ENCODE assay signal across 20 mouse cellular contexts in the genomic region with DNA sequence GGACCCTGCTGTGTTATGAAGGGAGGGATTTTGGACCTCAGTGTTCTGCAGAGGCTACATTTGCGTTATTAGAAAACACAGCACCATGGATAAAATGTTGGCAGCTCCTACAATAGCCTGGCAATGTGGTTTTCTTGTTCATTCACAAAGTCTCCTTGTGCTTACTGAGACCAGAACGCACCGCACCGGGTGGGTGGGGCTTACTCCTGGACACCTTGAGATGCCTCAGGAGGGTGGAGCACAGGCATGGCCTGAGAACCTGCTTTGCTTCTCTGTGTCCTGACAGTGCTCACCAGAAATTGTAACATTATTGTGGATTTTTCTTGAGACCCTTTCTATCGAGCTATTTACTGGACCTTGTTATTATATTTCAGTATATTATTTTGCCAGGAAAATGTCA. TPM values are rescaled to one million over a fixed set of nuclear protein-coding genes. Genes with fewer than 3 reads are reported as not detected.
DNase-seq lines count a peak whose midpoint lies in the region; ATAC-seq and TF ChIP-seq lines count a peak whose summit lies in the region.
"Had no signal": no experiment of that assay in that cellular context is flagged by ENCODE, and none has a peak within 500 bp of the region (broad histone marks: within the 10 kb centered on the region; RNA-seq: fewer than 3 reads in every experiment).

No protein-coding gene starts in this region.

- peaks cover 11% of the 10 kb centered on the region; the same call in 1 of the 2 replicates for H3K4me1 ChIP-seq in forebrain, postnatal 0 days (ENCODE audit: insufficient read depth)
- peaks cover 28% of the 10 kb centered on the region for H3K4me1 ChIP-seq in forebrain, embryonic 15.5 days
- peaks cover 31% of the 10 kb centered on the region for H3K4me1 ChIP-seq in neural tube, embryonic 15.5 days
- H3K4me1 ChIP-seq: heart, embryonic 15.5 days had no signal

- no peaks in the 10 kb centered on the region for H3K36me3 ChIP-seq in forebrain, postnatal 0 days (ENCODE audit: insufficient read depth)
- no peaks in the 10 kb centered on the region for H3K36me3 ChIP-seq in forebrain, embryonic 15.5 days
- H3K36me3 ChIP-seq in neural tube, embryonic 15.5 days, result no peaks in the 10 kb centered on the region
- H3K36me3 ChIP-seq: embryonic facial prominence, embryonic 13.5 days; heart, embryonic 15.5 days; hindbrain, embryonic 15.5 days had no signal

- 64% methylated on average over 5 of the region's 5 CpGs for WGBS in forebrain, postnatal 0 days
- WGBS in forebrain, embryonic 15.5 days, result 72% methylated on average over 5 of the region's 5 CpGs
- WGBS in neural tube, embryonic 15.5 days, result 79% methylated on average over 5 of the region's 5 CpGs

- H3K4me3 ChIP-seq in forebrain, postnatal 0 days (ENCODE audit: low read depth, low read length), result no peak overlapping the region
- H3K4me3 ChIP-seq in forebrain, embryonic 15.5 days, result no peak overlapping the region
- no peak overlapping the region for H3K4me3 ChIP-seq in left cerebral cortex, adult 2 months
- no peak overlapping the region for H3K4me3 ChIP-seq in neural tube, embryonic 15.5 days (replicated peaks)
- H3K4me3 ChIP-seq: embryonic facial prominence, embryonic 13.5 days; heart, adult 2 months; heart, embryonic 15.5 days; hindbrain, embryonic 15.5 days had no signal

- no peak for TF ChIP-seq CTCF in forebrain, postnatal 0 days (IDR thresholded peaks at IDR 0.05; ENCODE audit: low read depth)
- TF ChIP-seq CTCF in left cerebral cortex, adult 2 months (IDR thresholded peaks at IDR 0.05), result no peak

- no peak overlapping the region for H3K9ac ChIP-seq in forebrain, postnatal 0 days
- no peak overlapping the region for H3K9ac ChIP-seq in forebrain, embryonic 15.5 days (replicated peaks)
- H3K9ac ChIP-seq in neural tube, embryonic 15.5 days (replicated peaks), result no peak overlapping the region
- H3K9ac ChIP-seq: embryonic facial prominence, embryonic 13.5 days; heart, embryonic 15.5 days; hindbrain, embryonic 15.5 days had no signal

- H3K27me3 ChIP-seq in forebrain, postnatal 0 days (ENCODE audit: insufficient read depth, low read length), result no peaks in the 10 kb centered on the region
- H3K27me3 ChIP-seq in forebrain, embryonic 15.5 days, result no peaks in the 10 kb centered on the region
- H3K27me3 ChIP-seq in neural tube, embryonic 15.5 days (replicated peaks), result no peaks in the 10 kb centered on the region
- H3K27me3 ChIP-seq: embryonic facial prominence, embryonic 13.5 days; heart, embryonic 15.5 days; hindbrain, embryonic 15.5 days had no signal

- no peak for DNase-seq in forebrain, postnatal 0 days
- DNase-seq in left cerebral cortex, adult 2 months (ENCODE audit: extremely low spot score in 1 of 2, low spot score in 2 of 2), result no peak
- no peak for DNase-seq in left cerebral cortex, postnatal 25 days (ENCODE audit: low spot score in 2 of 2)
- no peak for DNase-seq in neural tube, embryonic 10.5 days (ENCODE audit: extremely low spot score, low spot score)
- peak; percentile 60 for DNase-seq in ZHBTc4 (ENCODE audit: low read depth, low spot score)
- DNase-seq in layer of hippocampus, adult 11-12 months (ENCODE audit: low spot score), result no peak
- DNase-seq: adrenal gland, adult 8-10 months; adrenal gland, postnatal 36 days; cerebellum, adult 11 months; cerebellum, adult 9-10 months; gastrocnemius, postnatal 14 days; heart, adult 2 months; heart, postnatal 14 days had no signal

- intact Hi-C loops in left cerebral cortex, adult 2 months (cut with DNase I), result loop anchor here (2.0 kb wide), 1 partner anchor 46 kb away; a partner anchor contains a TSS
- intact Hi-C loops in left cerebral cortex, postnatal 25 days (cut with DNase I), result no loop called here

- no peak for ATAC-seq in forebrain, postnatal 0 days
- no peak for ATAC-seq in forebrain, embryonic 15.5 days (replicated peaks)
- ATAC-seq in neural tube, embryonic 15.5 days (ENCODE audit: low FRiP score), result 0 out of 2 replicates have a peak, but pooled peaks have one; percentile 18
- ATAC-seq: forebrain, embryonic 14.5 days had no signal

- no peak overlapping the region for H3K4me2 ChIP-seq in forebrain, postnatal 0 days (ENCODE audit: low read depth)
- no peak overlapping the region for H3K4me2 ChIP-seq in forebrain, embryonic 15.5 days (replicated peaks)
- no peak overlapping the region for H3K4me2 ChIP-seq in neural tube, embryonic 15.5 days
- H3K4me2 ChIP-seq: embryonic facial prominence, embryonic 13.5 days; heart, embryonic 11.5 days; heart, embryonic 15.5 days; hindbrain, embryonic 15.5 days had no signal

- no peaks in the 10 kb centered on the region for H3K9me3 ChIP-seq in forebrain, postnatal 0 days (ENCODE audit: low read length)
- no peaks in the 10 kb centered on the region for H3K9me3 ChIP-seq in forebrain, embryonic 15.5 days
- H3K9me3 ChIP-seq in neural tube, embryonic 15.5 days (replicated peaks), result no peaks in the 10 kb centered on the region
- H3K9me3 ChIP-seq: embryonic facial prominence, embryonic 13.5 days; heart, embryonic 15.5 days; hindbrain, embryonic 15.5 days had no signal

- 0 out of 2 replicates have a peak overlapping the region, but pooled peaks have one; percentile 4 for H3K27ac ChIP-seq in forebrain, postnatal 0 days (ENCODE audit: low read depth, low read length)
- no peak overlapping the region for H3K27ac ChIP-seq in forebrain, embryonic 15.5 days (replicated peaks)
- H3K27ac ChIP-seq in left cerebral cortex, adult 2 months, result peak overlapping the region; percentile 25; the same call in 1 of the 2 replicates
- H3K27ac ChIP-seq in neural tube, embryonic 15.5 days (replicated peaks), result 0 out of 2 replicates have a peak overlapping the region, but pooled peaks have one; percentile 35
- H3K27ac ChIP-seq: embryonic facial prominence, embryonic 13.5 days; heart, adult 2 months; heart, embryonic 15.5 days had no signal

RNA-seq across cellular contexts. Expression of a gene that starts 47.3 kb away (rescaled TPM):
- total RNA-seq in forebrain, postnatal 0 days (2014; rRNA removed), result 149 and 172 TPM in 2 replicates
- polyA plus RNA-seq in forebrain, postnatal 0 days (2015; fragmentation: Nextera tagmentation; extraction: Ambion mirVana), result 96.8 and 123 TPM in 2 replicates
- 89.1 and 104 TPM in 2 replicates for polyA plus RNA-seq in forebrain, embryonic 15.5 days (2015; fragmentation: Nextera tagmentation; extraction: Ambion mirVana)
- 100 to 1,000 TPM; 242 to 281 TPM for total RNA-seq in left cerebral cortex, adult 2 months (2021)
- 100 to 1,000 TPM; 260 to 264 TPM for total RNA-seq in left cerebral cortex, postnatal 25 days (2021)
- polyA plus RNA-seq in neural tube, embryonic 15.5 days (2015; fragmentation: Nextera tagmentation; extraction: Ambion mirVana), result 94.2 and 104 TPM in 2 replicates
